Mouse (Mus musculus) heart, postnatal 0 days (tissue): Measurements from ENCODE around the gene Olfr38.

Source experiments
- CTCF ChIP-seq: IDR thresholded peaks from 2 replicates; pipeline ENCODE4 v1.5.1; 2016; ENCODE audit warnings: antibody characterized with exemption, control low read depth, low read depth
- EP300 ChIP-seq: IDR thresholded peaks from 2 replicates; pipeline ENCODE4 v1.6.1; 2016; ENCODE audit warnings: antibody characterized with exemption, low read depth

GRCm38 (mm10) chr6:42811639-42812038, 55.4 kb downstream of the Olfr38 start, which contains the start of gene Olfr450:
- no peak for TF ChIP-seq CTCF
- no peak for TF ChIP-seq EP300
